In genomic region chr11:4250290-4250689, GRCm38 (mm10) we compare ENCODE assay signal across 23 mouse cellular contexts. TPM values are rescaled to one million over a fixed set of nuclear protein-coding genes. Genes with fewer than 3 reads are reported as not detected.
DNase-seq lines count a peak whose midpoint lies in the region; ATAC-seq and TF ChIP-seq lines count a peak whose summit lies in the region.
"Had no signal": no experiment of that assay in that cellular context is flagged by ENCODE, and none has a peak within 500 bp of the region (broad histone marks: within the 10 kb centered on the region; RNA-seq: fewer than 3 reads in every experiment).

No protein-coding gene starts in this region.

- no peaks in the 10 kb centered on the region for H3K27me3 ChIP-seq in liver, embryonic 12.5 days (replicated peaks)
- H3K27me3 ChIP-seq in liver, embryonic 13.5 days = no peaks in the 10 kb centered on the region
- no peaks in the 10 kb centered on the region for H3K27me3 ChIP-seq in liver, postnatal 0 days (ENCODE audit: insufficient read depth, low read length)
- peaks cover 3% of the 10 kb centered on the region; the same call in 1 of the 2 replicates for H3K27me3 ChIP-seq in heart, embryonic 12.5 days (replicated peaks)
- H3K27me3 ChIP-seq: CH12.LX; embryonic facial prominence, embryonic 12.5 days; forebrain, embryonic 15.5 days; Patski had no signal

- no peak for TF ChIP-seq EP300 in liver, postnatal 0 days (IDR thresholded peaks at IDR 0.05; ENCODE audit: low read depth)

- peaks cover 19% of the 10 kb centered on the region for H3K4me1 ChIP-seq in liver, embryonic 12.5 days
- H3K4me1 ChIP-seq in liver, embryonic 13.5 days (replicated peaks) = peaks cover 25% of the 10 kb centered on the region
- H3K4me1 ChIP-seq in liver, postnatal 0 days (ENCODE audit: insufficient read depth) = peaks cover 13% of the 10 kb centered on the region; the same call in 1 of the 2 replicates
- no peaks in the 10 kb centered on the region for H3K4me1 ChIP-seq in heart, embryonic 12.5 days (replicated peaks)
- H3K4me1 ChIP-seq: embryonic facial prominence, embryonic 12.5 days; forebrain, embryonic 15.5 days had no signal

- peak; percentile 48 for ATAC-seq in liver, embryonic 12.5 days
- peak; percentile 26; the same call in 1 of the 2 replicates for ATAC-seq in granulocyte monocyte progenitor cell, adult 5-6 weeks (replicated peaks; ENCODE audit: poor library complexity, severe bottlenecking)
- ATAC-seq in liver, embryonic 13.5 days (ENCODE audit: low read depth) = peak; percentile 65
- peak; percentile 94 for ATAC-seq in liver, postnatal 0 days
- no peak for ATAC-seq in heart, embryonic 12.5 days (ENCODE audit: insufficient number of reproducible peaks, low FRiP score)
- ATAC-seq: activated CD4-positive, CD25-positive, alpha-beta regulatory T cell, adult 4 months; forebrain, embryonic 15.5 days; Patski had no signal

- no peak for TF ChIP-seq CTCF in liver, postnatal 0 days (IDR thresholded peaks at IDR 0.05; ENCODE audit: low read depth)

- no peaks in the 10 kb centered on the region for H3K9me3 ChIP-seq in liver, embryonic 12.5 days (replicated peaks)
- H3K9me3 ChIP-seq in liver, embryonic 13.5 days (replicated peaks) = no peaks in the 10 kb centered on the region
- no peaks in the 10 kb centered on the region for H3K9me3 ChIP-seq in liver, postnatal 0 days (ENCODE audit: low read length)
- no peaks in the 10 kb centered on the region for H3K9me3 ChIP-seq in heart, embryonic 12.5 days (replicated peaks)
- H3K9me3 ChIP-seq: embryonic facial prominence, embryonic 12.5 days; forebrain, embryonic 15.5 days; hindbrain, embryonic 10.5 days had no signal

- DNase-seq in liver = no peak
- DNase-seq in liver, embryonic 13.5 days = no peak
- DNase-seq in liver, postnatal 0 days = no peak
- DNase-seq in adipocyte (ENCODE audit: low spot score) = no peak
- DNase-seq: adrenal gland, adult 2 months; adrenal gland, postnatal 36 days; cerebellum, adult 2 months; cerebellum, postnatal 10 days; gastrocnemius, postnatal 10 days; heart, adult 2 months had no signal

- no peaks in the 10 kb centered on the region for H3K36me3 ChIP-seq in liver, embryonic 12.5 days
- H3K36me3 ChIP-seq in liver, embryonic 13.5 days = no peaks in the 10 kb centered on the region
- no peaks in the 10 kb centered on the region for H3K36me3 ChIP-seq in liver, postnatal 0 days (replicated peaks; ENCODE audit: insufficient read depth, low read length)
- H3K36me3 ChIP-seq in heart, embryonic 12.5 days = no peaks in the 10 kb centered on the region
- H3K36me3 ChIP-seq: embryonic facial prominence, embryonic 12.5 days; forebrain, embryonic 15.5 days; hindbrain, embryonic 10.5 days had no signal

- no peak overlapping the region for H3K27ac ChIP-seq in liver, embryonic 12.5 days
- H3K27ac ChIP-seq in liver, embryonic 13.5 days = no peak overlapping the region
- H3K27ac ChIP-seq in liver, postnatal 0 days (ENCODE audit: low read depth) = peak overlapping the region; percentile 41
- H3K27ac ChIP-seq in heart, embryonic 12.5 days (ENCODE audit: poor library complexity, severe bottlenecking) = no peak overlapping the region
- H3K27ac ChIP-seq: embryonic facial prominence, embryonic 12.5 days; forebrain, embryonic 15.5 days; heart, adult 2 months; hindbrain, embryonic 10.5 days; hindbrain, embryonic 14.5 days had no signal

- H3K4me2 ChIP-seq in liver, embryonic 12.5 days = no peak overlapping the region
- H3K4me2 ChIP-seq in liver, embryonic 13.5 days = no peak overlapping the region
- H3K4me2 ChIP-seq in liver, postnatal 0 days (ENCODE audit: low read depth, low read length) = no peak overlapping the region
- H3K4me2 ChIP-seq in heart, embryonic 12.5 days = no peak overlapping the region
- H3K4me2 ChIP-seq: embryonic facial prominence, embryonic 12.5 days; forebrain, embryonic 15.5 days; heart, embryonic 11.5 days; hindbrain, embryonic 14.5 days had no signal

- no peak overlapping the region for H3K9ac ChIP-seq in liver, embryonic 12.5 days
- H3K9ac ChIP-seq in liver, embryonic 13.5 days = no peak overlapping the region
- H3K9ac ChIP-seq in liver, postnatal 0 days (replicated peaks) = no peak overlapping the region
- no peak overlapping the region for H3K9ac ChIP-seq in heart, embryonic 12.5 days
- H3K9ac ChIP-seq: embryonic facial prominence, embryonic 12.5 days; forebrain, embryonic 15.5 days; hindbrain, embryonic 14.5 days had no signal

- H3K4me3 ChIP-seq in liver, embryonic 12.5 days = no peak overlapping the region
- no peak overlapping the region for H3K4me3 ChIP-seq in liver, embryonic 13.5 days (replicated peaks)
- no peak overlapping the region for H3K4me3 ChIP-seq in liver, postnatal 0 days (ENCODE audit: low read depth, low read length)
- no peak overlapping the region for H3K4me3 ChIP-seq in heart, embryonic 12.5 days
- H3K4me3 ChIP-seq: embryonic facial prominence, embryonic 12.5 days; forebrain, embryonic 15.5 days; heart, adult 2 months; hindbrain, embryonic 10.5 days had no signal

- WGBS in liver, embryonic 12.5 days (ENCODE audit: insufficient replicate concordance) = 65% methylated on average over 7 of the region's 7 CpGs
- WGBS in liver, embryonic 13.5 days (ENCODE audit: insufficient replicate concordance) = 58% methylated on average over 7 of the region's 7 CpGs
- 41% methylated on average over 7 of the region's 7 CpGs for WGBS in liver, postnatal 0 days (ENCODE audit: insufficient replicate concordance)
- WGBS in heart, embryonic 12.5 days = 65% methylated on average over 7 of the region's 7 CpGs

RNA-seq across cellular contexts. Expression of gene Lif, which starts 7.1 kb away (rescaled TPM):
- polyA plus RNA-seq in liver, embryonic 12.5 days (2016; fragmentation: Nextera tagmentation; extraction: Ambion mirVana) = not detected in 2 replicates
- 0.38 and 0.56 TPM in 2 replicates for total RNA-seq in granulocyte monocyte progenitor cell, adult 5-6 weeks (2014; fragmentation: Nextera tagmentation)
- 0.86 and 1.2 TPM in 2 replicates for total RNA-seq in granulocyte monocyte progenitor cell, adult 5-6 weeks (2017)
- 0.02 TPM in 1 of 2 replicates, not detected in the other for polyA plus RNA-seq in liver, embryonic 13.5 days (2015; fragmentation: Nextera tagmentation; extraction: Ambion mirVana)
- polyA plus RNA-seq in liver, postnatal 0 days (2015; fragmentation: Nextera tagmentation; extraction: Ambion mirVana) = not detected in 2 replicates
- polyA plus RNA-seq in heart, embryonic 12.5 days (2016; fragmentation: Nextera tagmentation; extraction: Ambion mirVana) = 0.24 and 0.63 TPM in 2 replicates
- polyA plus RNA-seq: forebrain, embryonic 11.5 days; forebrain, embryonic 15.5 days; hindbrain, embryonic 14.5 days had no signal

RNA-seq across cellular contexts. Expression of gene Osm, which starts 14.1 kb away (rescaled TPM):
- polyA plus RNA-seq in liver, embryonic 12.5 days (2016; fragmentation: Nextera tagmentation; extraction: Ambion mirVana) = 0.48 and 0.55 TPM in 2 replicates
- total RNA-seq in granulocyte monocyte progenitor cell, adult 5-6 weeks (2014; fragmentation: Nextera tagmentation) = 6.4 and 10.8 TPM in 2 replicates
- total RNA-seq in granulocyte monocyte progenitor cell, adult 5-6 weeks (2017) = 16.6 and 18.9 TPM in 2 replicates
- 0.51 and 0.60 TPM in 2 replicates for polyA plus RNA-seq in liver, embryonic 13.5 days (2015; fragmentation: Nextera tagmentation; extraction: Ambion mirVana)
- polyA plus RNA-seq in liver, postnatal 0 days (2015; fragmentation: Nextera tagmentation; extraction: Ambion mirVana) = 0.58 and 1.3 TPM in 2 replicates
- not detected in 2 replicates for polyA plus RNA-seq in heart, embryonic 12.5 days (2016; fragmentation: Nextera tagmentation; extraction: Ambion mirVana)
- total RNA-seq: gastrocnemius, postnatal 10 days; heart, postnatal 25 days had no signal
- polyA plus RNA-seq: embryonic facial prominence, embryonic 12.5 days; forebrain, embryonic 11.5 days; forebrain, embryonic 15.5 days; hindbrain, embryonic 14.5 days; Patski had no signal

RNA-seq across cellular contexts. Expression of gene Castor1, which starts 32.3 kb away (rescaled TPM):
- 2.1 and 2.3 TPM in 2 replicates for polyA plus RNA-seq in liver, embryonic 12.5 days (2016; fragmentation: Nextera tagmentation; extraction: Ambion mirVana)
- not detected in 2 replicates for total RNA-seq in granulocyte monocyte progenitor cell, adult 5-6 weeks (2014; fragmentation: Nextera tagmentation)
- total RNA-seq in granulocyte monocyte progenitor cell, adult 5-6 weeks (2017) = 0.10 TPM in 1 of 2 replicates, not detected in the other
- polyA plus RNA-seq in liver, embryonic 13.5 days (2015; fragmentation: Nextera tagmentation; extraction: Ambion mirVana) = 1.9 and 2.1 TPM in 2 replicates
- polyA plus RNA-seq in liver, postnatal 0 days (2015; fragmentation: Nextera tagmentation; extraction: Ambion mirVana) = 1.8 and 2.0 TPM in 2 replicates
- polyA plus RNA-seq in heart, embryonic 12.5 days (2016; fragmentation: Nextera tagmentation; extraction: Ambion mirVana) = 3.4 and 3.8 TPM in 2 replicates
